Mouse (Mus musculus): ENCODE results near the gene Coa7.

DNA sequence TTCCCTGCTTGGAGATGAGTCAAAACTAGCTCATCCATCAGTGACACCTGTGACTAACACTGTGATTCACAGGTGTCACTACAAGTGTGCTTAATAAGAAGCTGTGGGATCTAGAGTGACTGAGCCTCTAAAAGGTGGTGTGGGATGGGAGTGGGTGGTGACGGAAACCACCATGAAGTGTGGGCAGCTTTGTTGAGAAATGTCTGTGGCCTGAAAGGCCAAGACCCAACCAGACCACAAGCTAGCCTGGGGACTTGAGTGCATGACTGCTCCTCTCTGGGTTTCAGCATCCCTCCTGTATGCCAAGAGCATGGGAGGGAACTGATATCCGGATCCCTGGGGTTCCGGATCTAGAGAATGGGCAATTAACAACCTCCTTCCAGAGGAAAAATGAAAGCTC, 43.5 kb downstream of the Coa7 start:
- TF ChIP-seq MAFK (IDR thresholded peaks at IDR 0.05; ENCODE audit: borderline replicate concordance, low read depth, low read length) (no peak), MEF2A (IDR thresholded peaks at IDR 0.05; ENCODE audit: extremely low read depth, insufficient replicate concordance, low read depth, low read length, poor library complexity, severe bottlenecking) (no peak), KAT2A (conservative IDR thresholded peaks at IDR 0.05; ENCODE audit: low read depth, low read length) (no peak), ZNF384 (IDR thresholded peaks at IDR 0.05; ENCODE audit: low read depth, low read length) (no peak), CTCF (IDR thresholded peaks at IDR 0.05 in 2 of 3, conservative IDR thresholded peaks at IDR 0.05 in 1 of 3; ENCODE audit: control insufficient read depth in 1 of 3, insufficient read depth in 1 of 3, low read depth in 2 of 3, low read length in 3 of 3, poor library complexity in 1 of 3, severe bottlenecking in 1 of 3) (no peak), UBTF (IDR thresholded peaks at IDR 0.05; ENCODE audit: borderline replicate concordance, insufficient read depth, low read depth, low read length) (no peak), MAX (IDR thresholded peaks at IDR 0.05; ENCODE audit: low read length) (no peak), POLR2A (IDR thresholded peaks at IDR 0.05; ENCODE audit: control insufficient read depth in 1 of 2, insufficient read depth in 1 of 2, low read depth in 1 of 2, low read length in 2 of 2, poor library complexity in 1 of 2) (no peak), MXI1 (IDR thresholded peaks at IDR 0.05; ENCODE audit: low read depth, low read length) (no peak), MAZ (IDR thresholded peaks at IDR 0.05; ENCODE audit: low read depth, low read length) (no peak)

All from MEL (cell line).